Mouse (Mus musculus) right cerebral cortex, postnatal 10 days (tissue): ENCODE measurements around the gene Emid1.

Experiments used
- DNase-seq, 2 experiments: peaks; one replicate each; pipeline ENCODE4 v3.0.0; 2021; ENCODE audit warnings: low spot score in 2 of 2

Emid1 gene

DNA sequence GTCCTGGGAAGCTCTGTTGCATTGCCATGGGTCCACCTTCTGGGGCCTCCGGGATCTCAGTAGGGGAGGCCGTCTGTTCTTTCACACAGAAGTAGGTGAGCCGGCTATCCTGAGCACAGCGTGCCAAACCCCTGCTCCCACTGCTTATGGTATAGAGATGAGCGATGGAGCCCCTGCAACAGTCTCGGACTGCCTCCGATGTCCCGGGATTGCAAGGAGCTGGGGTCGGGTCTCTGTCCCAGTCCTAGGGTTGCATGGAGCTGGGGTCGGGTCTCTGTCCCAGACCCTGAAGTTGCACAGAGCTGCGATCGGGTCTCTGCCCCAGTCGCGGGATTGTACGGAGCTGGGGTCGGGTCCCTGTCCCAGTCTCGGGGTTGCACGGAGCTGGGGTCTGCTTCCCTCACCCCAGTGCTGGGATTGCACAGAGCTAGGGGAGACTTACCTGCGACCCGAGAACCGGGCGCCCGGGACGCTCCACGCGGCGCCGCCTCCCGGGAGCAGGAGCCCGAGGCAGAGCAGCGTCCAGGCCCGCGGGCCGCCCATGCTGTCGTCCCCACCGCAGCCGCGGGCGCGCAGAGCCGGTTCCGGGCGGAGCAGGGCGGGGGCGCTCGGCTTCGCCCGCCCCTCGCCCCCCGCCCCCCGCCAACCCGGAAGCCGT, at the start of gene Emid1:
Gene Emid1, minus strand, starts transcription at position 578 of the 658 bp plus-strand sequence.
- DNase-seq, result peak in 1 of 2 experiments; percentile 47

DNA sequence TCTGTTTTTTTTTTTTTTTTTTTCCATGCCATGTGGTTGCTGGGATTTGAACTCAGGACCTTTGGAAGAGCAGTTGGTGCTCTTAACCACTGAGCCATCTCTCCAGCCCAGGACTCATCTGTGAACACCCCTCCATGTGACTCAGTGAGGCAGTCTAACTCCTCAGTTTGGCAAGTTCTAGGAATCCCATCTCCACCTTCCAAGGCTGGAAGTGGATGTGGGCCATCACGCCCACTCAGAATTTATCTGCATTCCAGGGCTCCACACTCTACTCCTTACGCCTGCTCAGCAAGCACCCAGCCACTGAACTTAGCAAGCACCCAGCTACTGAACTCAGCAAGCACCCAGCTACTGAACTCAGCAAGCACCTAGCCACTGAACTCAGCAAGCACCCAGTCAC, 47.8 kb upstream of the Emid1 start:
- DNase-seq, result no peak

DNA sequence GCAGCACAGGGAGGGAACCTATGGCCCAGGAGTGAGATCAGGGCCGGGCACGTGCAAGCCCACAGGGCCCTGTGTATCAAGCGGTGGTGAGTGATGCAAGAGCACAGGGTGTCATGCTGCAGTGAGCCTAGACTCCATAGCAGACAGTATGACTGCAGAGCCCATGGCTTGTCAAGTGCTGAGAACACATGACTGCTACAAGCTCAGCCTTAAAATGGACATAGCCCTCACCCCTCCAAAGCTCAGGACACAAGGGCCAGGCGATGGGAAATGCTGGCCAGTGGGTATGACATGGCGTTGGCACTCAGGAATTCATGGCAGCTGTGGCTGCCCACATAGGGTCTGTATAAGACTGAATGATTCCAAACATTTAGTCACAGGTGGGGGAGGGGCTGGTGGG, 45.0 kb upstream of the Emid1 start:
- no peak for DNase-seq

DNA sequence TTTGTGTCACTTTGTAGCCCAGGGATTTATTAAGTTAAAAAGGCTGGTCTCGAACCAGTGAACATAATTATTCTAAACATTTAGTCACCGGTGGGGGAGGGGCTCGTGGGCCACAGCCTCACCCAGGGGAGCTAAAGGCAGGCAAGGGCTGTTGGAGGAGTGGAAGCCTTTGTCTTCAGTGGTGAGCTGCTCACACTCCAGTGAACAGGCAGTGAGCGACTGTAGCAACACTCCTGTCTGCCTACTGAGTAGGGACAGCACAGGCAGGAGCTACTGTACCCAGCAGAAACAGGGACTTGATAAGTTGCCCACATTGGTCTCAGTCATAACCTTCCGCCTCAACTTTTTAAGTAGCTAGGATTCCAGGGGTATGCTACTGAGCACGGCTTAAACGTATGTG, 44.5 kb upstream of the Emid1 start:
- DNase-seq, result no peak

DNA sequence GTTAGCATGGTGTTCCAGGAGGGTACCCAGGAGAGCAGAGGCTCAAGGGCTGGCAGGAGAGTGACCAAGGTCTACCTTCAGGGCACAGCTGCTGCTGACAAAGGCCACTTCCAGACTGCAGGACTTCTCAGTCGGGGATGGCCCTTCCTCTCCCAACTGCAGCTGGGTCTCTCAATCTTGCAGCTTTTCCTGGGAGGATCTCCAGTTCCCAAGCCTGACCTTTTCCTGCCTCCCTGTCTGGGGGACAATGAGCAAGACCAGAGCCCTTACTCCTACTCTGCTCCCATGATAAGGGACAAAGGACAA, 41.5 kb upstream of the Emid1 start:
- DNase-seq, result no peak

DNA sequence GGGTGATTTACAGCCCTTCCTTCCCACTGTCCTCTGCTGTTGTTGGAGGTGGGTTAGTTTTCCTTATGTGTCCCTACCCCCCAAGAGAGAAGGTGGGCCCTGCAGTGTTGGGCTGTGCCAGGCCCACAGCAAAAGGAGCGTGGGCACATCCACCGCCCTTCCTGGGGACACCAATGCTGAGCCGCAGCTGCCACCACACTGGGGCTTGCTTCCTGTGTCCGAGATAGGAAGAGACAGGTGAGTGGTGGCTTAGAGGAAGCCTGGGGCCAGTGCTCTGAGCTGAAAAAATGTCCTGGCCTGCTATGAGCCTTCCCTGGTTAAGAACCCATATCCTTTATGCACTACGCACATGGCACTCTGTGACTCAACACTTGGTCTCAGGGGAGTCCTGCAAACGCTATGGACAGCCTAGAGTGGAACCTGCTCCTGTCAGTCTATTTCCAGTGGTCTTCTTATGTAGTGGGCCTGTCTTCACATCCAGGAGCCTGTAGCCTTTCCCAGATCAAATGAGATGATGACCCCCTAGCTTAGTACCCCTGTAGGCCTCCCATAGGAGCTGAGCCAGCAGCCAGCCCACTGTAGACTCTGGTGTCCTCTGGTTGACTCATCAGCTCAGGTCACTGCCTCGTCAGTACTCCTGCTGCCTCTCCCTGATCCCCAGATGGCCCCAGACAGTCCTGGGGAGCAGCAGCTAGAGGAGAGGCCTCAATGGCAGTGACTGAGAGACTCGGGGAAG, 41.0 kb upstream of the Emid1 start:
- DNase-seq, result no peak

DNA sequence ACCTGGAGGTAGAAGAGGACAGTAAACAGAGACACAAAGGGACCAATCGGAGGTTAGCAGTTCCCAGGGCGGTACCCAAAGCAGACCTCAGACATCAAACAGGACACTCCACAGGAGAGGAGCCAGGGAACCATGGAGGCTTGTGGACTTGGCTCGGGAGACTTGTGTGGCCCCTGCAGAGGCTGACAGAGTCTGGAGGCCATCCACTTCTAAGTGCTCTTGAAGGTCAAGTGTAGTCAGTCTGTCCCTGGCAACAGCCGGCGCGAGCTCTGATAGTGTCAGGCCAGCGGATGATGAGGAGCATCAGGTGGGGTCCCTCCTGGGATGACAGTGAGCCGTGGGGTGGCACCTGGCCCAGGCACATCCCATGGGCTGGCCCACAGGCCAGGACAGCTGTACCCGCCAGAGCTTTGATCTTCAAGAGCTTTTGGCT, 40.0 kb upstream of the Emid1 start:
- DNase-seq, result no peak

DNA sequence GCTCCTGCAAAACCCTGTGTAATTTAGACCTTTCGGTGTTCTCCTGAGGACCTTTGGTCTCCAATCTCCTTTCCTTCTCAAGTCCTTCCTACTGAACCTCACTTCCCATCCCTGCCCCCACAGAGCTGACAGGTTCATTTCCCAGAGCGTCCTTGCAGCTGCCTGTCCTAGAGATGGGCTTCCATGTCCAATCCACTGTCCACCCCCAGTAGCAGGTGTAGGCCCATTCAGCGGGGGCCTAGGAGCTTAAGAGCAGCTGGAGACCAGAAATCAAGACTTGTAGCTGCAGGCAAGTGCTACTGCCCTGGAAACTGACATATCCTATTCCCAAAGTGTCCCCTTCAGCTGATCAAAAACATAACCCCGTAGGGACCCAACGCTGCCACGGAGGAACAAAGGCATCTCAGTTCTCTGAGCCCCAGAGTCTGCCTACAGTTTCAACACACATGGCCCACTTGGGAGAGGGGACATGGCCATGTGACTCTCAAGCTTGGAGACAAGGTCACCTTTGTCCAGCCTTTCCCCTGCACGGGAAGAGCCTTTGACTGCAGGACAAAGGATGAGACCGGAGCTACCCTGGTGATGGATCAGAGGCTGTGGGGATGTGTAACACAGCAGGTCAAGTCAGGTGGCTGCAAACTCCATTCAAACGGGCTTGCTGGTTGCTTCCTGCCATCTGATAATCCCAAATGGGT, 37.3 kb upstream of the Emid1 start:
- no peak for DNase-seq

DNA sequence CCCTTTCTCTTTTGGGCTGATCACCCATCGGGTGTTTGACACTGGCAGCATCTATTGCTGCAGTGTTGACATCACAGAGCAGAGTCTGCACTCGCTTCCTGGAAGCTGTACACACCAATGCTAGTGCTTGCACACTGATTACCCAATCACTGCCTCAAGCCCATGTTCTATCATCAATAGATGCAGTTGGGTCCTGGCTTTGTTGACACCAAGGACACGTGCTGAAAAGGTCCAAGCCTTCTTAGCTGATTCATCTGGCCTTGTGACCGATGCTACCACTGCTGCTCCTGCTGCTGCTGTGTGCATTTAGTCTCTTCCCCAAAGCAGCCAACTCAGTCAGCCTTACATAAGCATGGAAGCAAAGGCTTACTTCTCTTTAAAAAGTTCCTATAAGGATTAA, 36.1 kb upstream of the Emid1 start:
- DNase-seq, result no peak

DNA sequence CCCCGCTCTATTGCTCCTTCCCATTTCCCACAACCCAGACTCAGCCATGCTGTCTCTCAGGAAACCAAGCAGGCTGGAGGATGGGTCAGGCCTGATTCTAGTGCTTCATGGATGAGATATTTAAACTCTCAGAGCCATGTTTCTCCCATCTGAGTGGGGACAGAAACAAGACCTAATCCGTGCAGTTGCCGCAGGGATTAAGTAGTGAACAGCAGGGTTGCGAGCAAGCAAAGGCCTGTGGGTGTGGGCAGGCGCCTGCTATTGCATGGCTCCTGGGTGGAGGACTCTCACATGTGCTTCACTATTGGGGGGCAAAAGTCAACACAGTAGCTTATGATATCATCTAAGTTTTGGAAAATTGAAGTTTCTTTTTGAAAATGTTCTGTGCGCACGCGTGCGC, 32.8 kb upstream of the Emid1 start:
- no peak for DNase-seq

DNA sequence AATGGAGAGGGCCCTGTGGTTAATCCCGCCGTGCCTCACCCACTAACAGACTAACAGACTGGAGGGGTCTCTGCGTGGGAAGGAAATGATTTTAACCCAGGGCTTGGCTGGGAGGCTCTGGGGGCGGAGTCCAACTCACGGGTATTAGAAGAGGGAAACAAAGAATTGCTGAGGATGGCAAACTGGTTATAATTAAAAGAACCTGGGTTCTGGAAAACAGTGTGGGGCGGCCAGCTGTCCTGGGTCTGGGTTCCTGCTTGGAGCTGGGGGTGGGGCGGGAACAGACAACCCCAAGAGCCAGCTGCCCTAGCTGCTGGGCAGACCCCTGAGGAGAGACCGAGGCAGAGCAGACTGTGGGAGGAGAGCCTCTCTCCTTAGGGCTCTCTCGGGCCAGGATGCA, 32.2 kb upstream of the Emid1 start:
- no peak for DNase-seq

DNA sequence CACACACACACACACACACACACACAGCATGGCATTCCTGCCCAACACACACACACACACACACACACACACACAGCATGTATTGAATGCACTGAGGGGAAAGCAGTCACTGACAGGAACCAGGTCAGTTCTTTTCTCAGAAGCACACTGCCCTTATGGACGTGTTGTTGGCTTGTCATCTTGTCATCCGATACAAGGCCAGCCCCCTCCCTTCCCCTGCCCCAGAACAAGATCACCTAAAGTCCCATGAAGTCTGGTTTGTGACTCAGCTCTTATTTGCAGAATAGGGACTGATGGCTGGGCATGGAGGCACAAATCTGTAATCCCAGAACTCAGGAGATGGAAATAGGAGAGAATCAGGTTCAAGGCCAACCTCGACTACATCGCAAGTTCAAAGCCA, 30.8 kb upstream of the Emid1 start:
- no peak for DNase-seq

DNA sequence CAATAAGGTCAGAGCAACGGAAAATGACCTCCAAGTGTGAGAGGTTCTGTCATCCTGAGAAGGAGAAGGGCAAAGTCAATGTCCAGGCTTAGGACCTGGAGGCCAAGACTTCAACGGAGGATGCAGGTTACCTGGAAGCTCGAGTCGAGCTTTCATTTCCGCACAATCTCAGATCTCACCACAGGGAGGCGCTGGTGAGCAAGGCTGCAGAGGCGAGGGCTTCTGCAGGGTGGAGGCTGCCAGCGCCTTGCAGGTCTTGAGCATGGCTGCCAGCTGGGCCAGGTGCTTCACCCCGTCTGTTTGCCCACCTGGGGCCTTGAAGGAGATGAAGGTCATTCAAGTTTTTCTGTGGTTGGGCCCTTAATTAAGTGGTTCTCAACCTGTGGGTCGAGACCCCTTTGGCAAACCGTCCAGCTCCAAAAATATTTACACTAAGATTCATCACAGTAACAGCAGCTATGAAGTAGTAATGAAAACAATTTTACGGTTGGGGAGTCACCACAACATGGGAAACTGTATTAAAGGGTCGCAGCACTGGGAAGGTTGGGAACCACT, 29.9 kb upstream of the Emid1 start:
- DNase-seq, result peak; percentile 67 to 80

DNA sequence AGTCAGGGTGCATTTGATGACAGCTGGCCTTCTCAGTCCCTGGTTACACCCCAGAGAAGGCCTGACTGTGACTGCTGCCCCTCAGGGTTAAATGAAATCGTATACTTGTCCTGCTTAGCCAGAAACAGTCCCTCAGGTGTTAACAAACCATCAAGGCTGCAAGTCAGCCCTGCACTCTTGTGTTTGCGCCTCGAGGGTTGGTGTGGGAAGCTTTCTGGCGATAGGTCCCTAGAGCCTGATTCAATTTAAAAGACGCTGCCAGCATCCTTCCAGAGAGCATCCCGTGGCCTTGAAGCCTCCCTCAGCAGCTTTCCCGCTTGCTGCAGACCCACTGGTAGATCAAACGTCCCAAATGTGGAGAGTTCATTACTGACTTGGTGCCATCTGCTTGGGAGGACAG, 27.3 kb upstream of the Emid1 start:
- no peak for DNase-seq

DNA sequence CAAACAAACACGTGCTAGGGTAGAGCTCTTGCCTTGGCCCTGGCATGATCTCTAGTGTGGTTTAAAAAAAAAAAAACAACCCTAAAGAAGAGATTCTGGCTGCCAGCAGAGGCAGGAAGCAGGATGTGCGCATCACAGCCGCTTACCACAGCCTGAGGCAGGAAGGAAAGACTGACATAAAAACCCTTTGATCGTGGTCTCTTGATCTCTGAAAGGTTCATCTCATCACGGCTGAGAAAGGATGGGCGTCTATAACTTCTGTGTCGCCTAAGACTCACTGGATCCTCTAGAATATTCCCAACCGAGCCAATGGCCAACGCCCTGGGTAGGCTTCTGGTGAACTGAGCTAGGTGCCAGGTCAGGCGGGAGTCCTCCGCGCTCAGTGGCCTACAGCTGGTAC, 25.1 kb upstream of the Emid1 start:
- DNase-seq, result no peak

DNA sequence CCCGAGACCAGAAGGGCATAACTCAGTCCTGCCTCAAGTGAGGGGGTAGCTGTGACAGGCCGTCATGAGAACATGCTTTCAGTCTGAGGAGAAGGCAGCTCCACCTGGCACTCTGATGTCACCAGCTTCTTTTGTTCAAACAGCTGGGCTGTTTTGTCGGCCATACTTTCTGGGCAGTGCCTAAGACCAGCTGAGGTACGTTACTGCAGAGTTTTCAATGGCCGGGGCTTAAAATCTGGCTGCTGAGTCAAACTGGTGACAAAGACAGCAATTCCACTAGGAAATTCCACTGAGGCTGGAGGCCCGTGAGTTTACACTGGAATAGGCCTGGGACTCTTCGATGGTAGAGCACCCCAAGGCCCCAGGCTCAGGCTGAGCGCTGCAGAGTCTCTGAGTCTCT, 24.6 kb upstream of the Emid1 start:
- no peak for DNase-seq

DNA sequence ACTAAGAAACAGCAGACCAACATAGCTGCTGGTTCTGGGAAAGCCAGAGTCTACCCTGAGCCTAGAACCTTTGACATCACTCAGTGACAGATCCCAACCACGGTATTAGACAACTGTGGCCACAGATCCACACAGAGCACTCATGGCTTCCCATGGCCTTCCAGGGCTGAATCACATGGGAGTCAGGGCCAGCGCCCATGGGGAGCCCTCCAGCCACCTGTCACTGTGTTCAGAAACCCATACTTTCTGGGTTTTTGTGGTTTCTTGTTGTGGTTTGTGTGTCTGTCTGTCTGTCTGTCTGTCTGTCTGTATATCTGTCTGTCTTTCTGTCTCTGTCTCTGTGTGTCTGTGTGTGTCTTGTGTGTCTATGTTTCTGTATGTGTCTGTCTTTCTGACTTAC, 23.8 kb upstream of the Emid1 start:
- DNase-seq, result no peak

DNA sequence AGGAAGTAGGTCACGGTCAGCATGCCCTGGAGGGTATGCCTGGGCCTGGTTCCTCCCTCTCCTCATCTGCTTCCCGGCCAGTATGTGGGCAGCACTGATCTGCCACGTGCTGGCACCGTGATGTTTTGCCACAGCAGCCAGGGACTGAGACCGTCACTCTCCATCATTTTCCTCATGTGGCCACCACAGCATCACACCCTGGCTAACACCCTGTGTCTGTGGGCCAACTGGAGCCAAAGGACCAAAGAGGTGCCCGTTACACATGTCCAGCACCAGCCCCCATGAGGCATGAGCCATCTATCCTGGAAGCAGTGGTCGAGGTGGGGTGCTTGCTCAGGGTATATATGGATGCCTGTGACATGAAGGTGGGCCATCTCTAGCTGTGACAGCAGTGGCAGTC, 23.1 kb upstream of the Emid1 start:
- DNase-seq, result no peak

DNA sequence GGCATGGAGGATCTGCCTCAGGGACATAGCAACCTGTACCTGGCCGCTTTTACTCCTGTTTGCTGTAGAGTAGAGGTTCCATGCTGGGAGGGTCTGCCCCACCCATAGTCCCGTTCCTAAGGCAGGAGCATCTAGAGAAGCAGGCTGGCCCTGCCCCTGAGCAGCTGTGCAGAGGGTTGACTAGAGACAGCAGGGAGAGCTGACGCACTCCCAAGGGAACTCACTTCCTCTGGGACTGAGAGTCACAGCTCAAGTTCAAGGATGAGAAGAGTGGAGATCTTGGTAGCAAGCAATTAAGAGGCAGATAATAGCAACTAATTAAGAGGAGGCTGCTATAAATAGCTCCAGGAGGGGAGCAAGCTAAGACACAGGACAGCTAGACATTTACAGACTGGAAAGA, 20.8 kb upstream of the Emid1 start:
- DNase-seq, result no peak

DNA sequence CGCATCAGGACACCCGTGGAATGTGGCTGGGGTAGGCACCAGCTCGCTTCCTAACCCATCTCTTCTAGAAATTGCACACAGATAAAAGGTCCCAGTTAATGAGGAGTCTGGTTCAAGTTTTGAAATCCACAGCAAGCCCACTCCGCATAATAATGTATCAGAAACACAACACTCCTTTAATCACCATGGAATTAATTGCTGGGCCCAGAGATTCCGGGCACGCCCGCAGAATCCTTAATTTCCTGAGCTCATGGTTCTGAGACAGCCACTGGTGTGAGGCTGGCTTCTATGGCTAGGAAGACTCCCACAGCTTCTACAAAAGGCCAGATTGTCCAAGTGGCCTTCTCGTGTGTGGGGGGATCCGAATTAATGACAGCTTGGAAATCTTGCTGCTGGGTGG, 15.3 kb upstream of the Emid1 start:
- DNase-seq, result peak; percentile 78 to 87

DNA sequence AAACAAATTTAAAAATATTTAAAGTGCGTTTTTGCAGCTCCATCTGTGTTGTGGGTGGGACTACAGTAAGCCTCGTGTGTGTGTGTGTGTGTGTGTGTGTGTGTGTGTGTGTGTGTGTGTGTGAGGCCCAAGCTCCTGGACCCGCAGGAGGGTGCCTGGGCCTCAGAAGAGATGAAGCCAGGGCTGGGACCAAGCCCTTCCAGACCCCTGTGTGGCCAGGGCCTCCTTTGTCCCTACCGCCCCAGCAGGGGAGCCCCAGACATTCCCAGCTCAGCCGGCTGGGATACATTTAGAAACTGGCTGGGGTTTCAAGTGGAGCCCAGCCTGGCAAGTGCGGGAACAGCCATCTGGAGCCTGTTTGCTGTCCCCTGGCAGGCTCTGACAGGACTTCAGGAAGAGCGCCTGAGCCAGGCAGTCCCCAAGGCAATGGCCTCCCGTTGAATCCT, 13.4 kb upstream of the Emid1 start:
- DNase-seq, result peak; percentile 89 to 94

DNA sequence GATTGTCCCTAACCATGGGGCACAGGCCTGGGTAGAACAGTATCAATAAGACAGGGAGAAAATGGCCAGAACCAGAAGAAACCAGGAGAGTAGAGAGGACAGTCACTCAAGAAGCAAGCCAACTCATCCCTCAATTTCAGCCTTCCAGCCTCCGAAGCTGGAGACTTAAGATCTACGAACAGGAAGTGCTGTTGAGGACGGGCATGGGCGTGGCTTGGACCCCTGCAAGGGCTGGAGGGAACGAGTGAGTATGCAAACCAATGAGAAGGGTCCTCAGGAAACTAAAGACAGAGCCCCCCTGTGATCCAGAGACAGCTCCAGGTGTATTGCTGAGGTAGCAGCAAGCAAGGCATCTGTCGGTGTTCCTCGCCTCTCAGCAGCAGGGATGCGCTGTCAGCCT, 12.3 kb upstream of the Emid1 start:
- DNase-seq, result no peak

DNA sequence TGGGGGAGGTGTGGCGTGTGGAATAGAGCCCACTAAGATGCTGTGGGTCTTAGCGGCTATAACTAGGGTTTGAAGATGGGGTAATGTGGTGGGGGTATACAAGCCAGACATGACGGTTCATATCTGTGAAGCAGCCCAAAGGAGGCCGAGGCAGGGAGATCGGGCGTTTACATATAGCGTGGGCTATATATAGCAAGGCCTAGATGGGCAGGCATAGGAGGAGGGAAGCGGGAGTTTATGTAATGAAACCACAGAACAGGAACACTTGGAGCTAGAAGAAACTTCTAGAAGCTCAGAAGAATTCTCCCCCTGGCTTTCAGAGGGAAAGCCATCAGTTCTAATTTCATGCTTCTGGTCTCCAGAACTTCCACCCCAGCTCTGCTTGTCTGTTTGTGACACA, 11.4 kb upstream of the Emid1 start:
- no peak for DNase-seq
